Mouse (Mus musculus): ENCODE measurements around the gene Eif5b. TPM values are rescaled to one million over a fixed set of nuclear protein-coding genes. Genes with fewer than 3 reads are reported as not detected.
"Not testable (repeated sequence)": the region's sequence is repeated elsewhere in the genome, so short reads cannot be mapped to it uniquely, and the experiment has no call there.

The Eif5b gene
- polyA plus RNA-seq, 1 experiment from 2014 or later: 32.6 TPM

DNA sequence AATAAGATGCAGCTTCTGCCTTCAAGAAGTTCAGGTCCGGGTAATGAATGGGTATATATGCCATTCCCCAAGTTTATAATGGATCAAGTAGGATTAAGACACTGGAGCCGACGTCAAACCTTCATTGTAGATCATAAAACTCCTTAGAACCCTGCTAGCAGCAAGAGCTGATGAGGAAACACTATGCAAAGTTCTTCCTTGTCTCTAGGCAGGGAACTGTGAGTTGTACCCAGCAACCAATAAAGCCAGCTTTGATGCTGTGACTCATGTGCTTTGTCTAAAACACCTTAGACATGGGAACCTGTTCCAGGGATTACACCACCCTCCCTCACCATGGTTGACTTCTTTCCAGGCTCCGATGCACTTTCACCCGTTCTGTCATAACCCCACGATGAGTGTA lies 29.1 kb upstream of the Eif5b start:
- WGBS: 91% methylated on average over 6 of the region's 6 CpGs
- no peak overlapping the region for H3K4me2 ChIP-seq (ENCODE audit: low read depth, low read length, severe bottlenecking)
- DNase-seq (ENCODE audit: low spot score): no peak

DNA sequence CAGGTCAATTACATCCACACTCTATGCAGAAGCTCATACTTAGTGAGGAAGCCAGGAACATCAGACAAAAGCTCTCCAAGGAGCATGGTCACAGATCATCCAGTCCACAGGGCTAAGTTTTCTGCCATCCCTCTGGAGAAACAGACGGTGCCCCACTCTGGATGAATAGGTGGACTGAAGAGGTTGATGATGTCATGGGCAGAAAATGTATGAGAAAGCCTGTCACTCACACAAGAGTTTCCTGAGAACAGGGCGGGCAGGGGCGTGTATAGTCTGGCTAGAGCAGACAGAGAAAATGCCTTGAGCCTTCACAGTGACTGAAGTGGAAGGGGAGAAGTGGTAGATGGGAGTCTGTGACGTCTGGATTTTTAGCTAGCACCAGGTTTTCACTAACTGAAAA lies 26.3 kb upstream of the Eif5b start:
- H3K9ac ChIP-seq (ENCODE audit: low read length): no peak overlapping the region
- WGBS: 56% methylated on average over 4 of the region's 4 CpGs
- H3K27ac ChIP-seq (ENCODE audit: low read depth, low read length): no peak overlapping the region
- DNase-seq (ENCODE audit: low spot score): no peak
- H3K4me1 ChIP-seq (replicated peaks; ENCODE audit: control insufficient read depth, insufficient read depth, low read length): no peaks in the 10 kb centered on the region
- no peak overlapping the region for H3K4me2 ChIP-seq (ENCODE audit: low read depth, low read length, severe bottlenecking)
- no peaks in the 10 kb centered on the region for H3K9me3 ChIP-seq (ENCODE audit: control insufficient read depth, low read length)
- ATAC-seq (replicated peaks; ENCODE audit: low FRiP score): no peak
- H3K27me3 ChIP-seq (ENCODE audit: control insufficient read depth, insufficient read depth, low read length): no peaks in the 10 kb centered on the region
- no peaks in the 10 kb centered on the region for H3K36me3 ChIP-seq (ENCODE audit: control insufficient read depth, insufficient read depth, low read length)
- H3K4me3 ChIP-seq (ENCODE audit: low read depth, low read length): no peak overlapping the region

More for the DNA sequence above, 29.1 kb upstream of the Eif5b start:
- Histone ChIP-seq H3K27ac (ENCODE audit: low read depth, low read length) (no peak overlapping the region), H3K9ac (ENCODE audit: low read length) (no peak overlapping the region), H3K4me3 (ENCODE audit: low read depth, low read length) (no peak overlapping the region), H3K4me1 (replicated peaks; ENCODE audit: control insufficient read depth, insufficient read depth, low read length) (no peaks in the 10 kb centered on the region), H3K36me3 (ENCODE audit: control insufficient read depth, insufficient read depth, low read length) (no peaks in the 10 kb centered on the region), H3K27me3 (ENCODE audit: control insufficient read depth, insufficient read depth, low read length) (no peaks in the 10 kb centered on the region), H3K9me3 (ENCODE audit: control insufficient read depth, low read length) (no peaks in the 10 kb centered on the region)
- no peak for ATAC-seq (replicated peaks; ENCODE audit: low FRiP score)

DNA sequence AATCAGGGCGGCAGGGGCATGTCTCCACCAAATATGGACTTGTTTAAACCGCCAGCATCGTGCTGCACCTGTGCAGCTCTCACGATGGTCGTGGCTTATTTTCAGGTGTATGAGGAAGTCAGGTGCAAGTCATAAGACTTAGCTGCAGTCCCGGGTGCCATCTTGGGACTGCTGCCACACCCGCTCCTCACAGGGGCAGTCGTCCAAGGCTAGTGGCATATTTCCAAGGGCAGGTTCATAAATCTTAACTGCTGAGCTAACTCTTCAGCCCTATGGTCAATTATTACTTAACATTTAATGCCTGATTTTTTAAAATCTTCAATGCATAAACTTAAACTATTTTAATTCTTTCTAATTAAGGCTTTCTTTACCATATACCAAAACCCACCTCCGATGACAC lies 21.1 kb upstream of the Eif5b start:
- not testable (repeated sequence) for DNase-seq (ENCODE audit: low spot score); H3K27ac ChIP-seq (ENCODE audit: low read depth, low read length); H3K9ac ChIP-seq (ENCODE audit: low read length); H3K9me3 ChIP-seq (ENCODE audit: control insufficient read depth, low read length); H3K4me3 ChIP-seq (ENCODE audit: low read depth, low read length); H3K27me3 ChIP-seq (ENCODE audit: control insufficient read depth, insufficient read depth, low read length); H3K36me3 ChIP-seq (ENCODE audit: control insufficient read depth, insufficient read depth, low read length); H3K4me2 ChIP-seq (ENCODE audit: low read depth, low read length, severe bottlenecking); H3K4me1 ChIP-seq (replicated peaks; ENCODE audit: control insufficient read depth, insufficient read depth, low read length); ATAC-seq (replicated peaks; ENCODE audit: low FRiP score)
- 77% methylated on average over 9 of the region's 9 CpGs for whole genome bisulfite sequencing

DNA sequence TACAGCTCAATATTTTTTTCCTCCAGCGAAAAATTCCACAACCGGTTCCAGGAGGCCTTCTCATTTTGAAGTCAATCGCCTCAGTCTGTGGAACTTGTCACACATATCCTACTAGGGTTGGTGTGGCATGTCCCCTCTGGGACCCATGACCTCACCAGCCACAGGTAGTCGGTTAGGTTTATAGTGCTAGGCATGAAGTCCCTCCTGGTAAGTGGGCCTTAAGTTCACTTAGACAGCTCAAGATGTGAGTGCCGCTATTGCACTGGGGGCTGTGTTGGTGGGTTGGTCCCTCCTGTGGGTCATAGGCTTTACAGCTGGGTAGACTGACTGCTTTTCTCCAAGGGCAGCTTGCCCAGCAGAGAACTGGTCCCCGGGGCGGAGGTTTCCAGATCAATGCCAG lies 20.5 kb upstream of the Eif5b start:
- WGBS: 89% methylated on average over 7 of the region's 7 CpGs
- Histone ChIP-seq H3K9ac (ENCODE audit: low read length) (no peak overlapping the region), H3K4me3 (ENCODE audit: low read depth, low read length) (no peak overlapping the region), H3K27ac (ENCODE audit: low read depth, low read length) (no peak overlapping the region), H3K4me1 (replicated peaks; ENCODE audit: control insufficient read depth, insufficient read depth, low read length) (no peaks in the 10 kb centered on the region), H3K9me3 (ENCODE audit: control insufficient read depth, low read length) (no peaks in the 10 kb centered on the region), H3K27me3 (ENCODE audit: control insufficient read depth, insufficient read depth, low read length) (no peaks in the 10 kb centered on the region), H3K36me3 (ENCODE audit: control insufficient read depth, insufficient read depth, low read length) (no peaks in the 10 kb centered on the region), H3K4me2 (ENCODE audit: low read depth, low read length, severe bottlenecking) (no peak overlapping the region)
- ATAC-seq (replicated peaks; ENCODE audit: low FRiP score) (no peak), DNase-seq (ENCODE audit: low spot score) (no peak)

DNA sequence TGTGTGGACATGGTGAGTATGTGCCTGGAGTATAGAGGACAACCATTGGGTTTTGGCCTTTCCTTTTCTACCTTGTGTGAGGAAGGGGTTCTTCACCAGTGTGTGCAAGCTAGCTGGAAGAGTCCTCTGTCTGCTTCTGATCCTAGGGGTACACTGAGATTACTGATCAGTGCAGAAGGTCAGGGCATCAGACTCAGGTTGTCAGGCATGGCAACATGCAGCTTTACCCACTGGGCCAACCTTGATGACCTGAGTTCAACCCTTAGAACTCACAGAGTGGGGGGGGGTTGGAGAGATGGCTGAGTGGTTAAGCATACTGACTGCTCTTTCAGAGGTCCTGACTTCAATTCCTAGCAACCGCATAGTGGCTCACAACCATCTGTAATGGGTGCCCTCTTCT lies 13.5 kb upstream of the Eif5b start:
- Histone ChIP-seq H3K9me3 (ENCODE audit: control insufficient read depth, low read length) (no peaks in the 10 kb centered on the region), H3K27me3 (ENCODE audit: control insufficient read depth, insufficient read depth, low read length) (no peaks in the 10 kb centered on the region), H3K4me3 (ENCODE audit: low read depth, low read length) (no peak overlapping the region), H3K36me3 (ENCODE audit: control insufficient read depth, insufficient read depth, low read length) (peaks cover 6% of the 10 kb centered on the region), H3K4me1 (replicated peaks; ENCODE audit: control insufficient read depth, insufficient read depth, low read length) (no peaks in the 10 kb centered on the region), H3K27ac (ENCODE audit: low read depth, low read length) (no peak overlapping the region), H3K4me2 (ENCODE audit: low read depth, low read length, severe bottlenecking) (no peak overlapping the region), H3K9ac (ENCODE audit: low read length) (no peak overlapping the region)
- WGBS: 92% methylated on average over 1 of the region's 1 CpGs
- DNase-seq (ENCODE audit: low spot score) (no peak), ATAC-seq (replicated peaks; ENCODE audit: low FRiP score) (no peak)

DNA sequence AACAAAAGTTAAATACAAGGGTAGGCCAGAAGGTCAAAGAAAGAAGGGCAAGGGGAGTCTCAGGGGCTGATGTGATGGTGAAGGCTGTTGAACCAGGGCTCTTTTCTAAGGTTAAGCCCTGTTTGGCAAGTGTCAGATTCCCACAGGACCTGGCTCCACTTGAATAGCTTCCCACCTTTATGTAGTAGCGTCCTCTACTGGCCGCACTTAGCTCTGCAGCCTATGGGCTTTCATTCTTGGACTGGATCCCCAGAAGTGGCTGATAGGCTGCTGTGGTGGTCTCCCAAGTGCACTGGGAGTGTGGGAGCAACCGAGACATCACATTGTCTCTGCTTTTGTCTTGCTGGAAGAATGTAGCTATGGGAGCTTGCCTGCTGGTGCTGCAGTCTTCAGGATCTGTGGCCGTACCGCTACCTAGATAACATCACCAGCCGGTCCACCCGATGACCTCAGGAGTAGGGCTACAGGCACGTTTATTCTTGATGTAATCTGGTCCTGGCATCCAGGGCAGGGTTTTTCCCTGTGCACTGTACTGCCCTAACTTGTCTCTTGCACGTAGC lies 12.0 kb upstream of the Eif5b start:
- no peaks in the 10 kb centered on the region for H3K9me3 ChIP-seq (ENCODE audit: control insufficient read depth, low read length)
- H3K4me3 ChIP-seq (ENCODE audit: low read depth, low read length): no peak overlapping the region
- no peaks in the 10 kb centered on the region for H3K27me3 ChIP-seq (ENCODE audit: control insufficient read depth, insufficient read depth, low read length)
- H3K4me1 ChIP-seq (replicated peaks; ENCODE audit: control insufficient read depth, insufficient read depth, low read length): no peaks in the 10 kb centered on the region
- 83% methylated on average over 9 of the region's 9 CpGs for WGBS
- H3K9ac ChIP-seq (ENCODE audit: low read length): no peak overlapping the region
- no peak overlapping the region for H3K4me2 ChIP-seq (ENCODE audit: low read depth, low read length, severe bottlenecking)
- DNase-seq (ENCODE audit: low spot score) (no peak), ATAC-seq (replicated peaks; ENCODE audit: low FRiP score) (no peak)
- H3K27ac ChIP-seq (ENCODE audit: low read depth, low read length): no peak overlapping the region
- H3K36me3 ChIP-seq (ENCODE audit: control insufficient read depth, insufficient read depth, low read length): peaks cover 8% of the 10 kb centered on the region

DNA sequence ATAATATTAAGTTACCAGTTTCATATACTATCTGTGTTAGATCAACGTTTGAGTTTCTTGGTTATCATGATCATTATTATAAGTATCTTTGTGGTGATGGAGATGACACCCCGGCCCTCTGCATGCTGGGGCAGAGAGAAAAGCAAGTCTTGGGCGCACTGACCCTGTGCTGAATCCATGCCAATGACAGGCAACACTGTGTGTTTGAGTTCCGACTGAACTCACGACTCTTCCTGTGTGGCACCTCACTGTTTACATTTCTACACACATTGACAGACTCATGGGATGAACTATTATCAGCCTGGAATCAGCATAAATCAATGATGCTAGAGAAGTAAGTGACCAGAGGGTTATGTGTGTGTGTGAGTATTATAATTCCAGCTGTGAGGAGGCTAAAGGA lies 10.0 kb upstream of the Eif5b start:
- WGBS: 94% methylated on average over 5 of the region's 5 CpGs
- no peaks in the 10 kb centered on the region for H3K4me1 ChIP-seq (replicated peaks; ENCODE audit: control insufficient read depth, insufficient read depth, low read length)

DNA sequence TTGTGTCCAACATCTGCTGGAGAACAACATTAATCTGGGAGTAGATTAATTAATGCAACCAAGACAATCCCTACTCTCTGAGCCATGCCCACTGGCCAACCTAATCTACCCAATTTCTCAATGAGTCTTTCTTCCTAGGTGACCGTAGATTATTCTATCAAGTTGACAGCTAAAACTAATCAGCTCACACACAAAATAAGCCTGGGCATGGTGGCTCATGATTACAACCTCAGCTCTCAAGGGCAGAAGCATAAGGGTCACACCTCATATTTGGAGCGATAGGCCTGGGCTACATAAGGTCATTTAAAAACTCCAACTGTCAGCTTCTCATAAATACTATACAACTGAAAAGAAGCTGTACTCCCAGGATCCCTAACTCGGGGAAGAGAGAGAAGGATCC lies 1.6 kb upstream of the Eif5b start:
- no peak overlapping the region for H3K27ac ChIP-seq (ENCODE audit: low read depth, low read length)
- peaks cover 10% of the 10 kb centered on the region for H3K36me3 ChIP-seq (ENCODE audit: control insufficient read depth, insufficient read depth, low read length)
- H3K9ac ChIP-seq (ENCODE audit: low read length): peak overlapping the region; percentile 80
- H3K4me1 ChIP-seq (replicated peaks; ENCODE audit: control insufficient read depth, insufficient read depth, low read length): peaks cover 2% of the 10 kb centered on the region; the same call in 1 of the 2 replicates
- H3K9me3 ChIP-seq (ENCODE audit: control insufficient read depth, low read length): no peaks in the 10 kb centered on the region
- no peak for ATAC-seq (replicated peaks; ENCODE audit: low FRiP score)
- no peaks in the 10 kb centered on the region for H3K27me3 ChIP-seq (ENCODE audit: control insufficient read depth, insufficient read depth, low read length)
- peak overlapping the region; percentile 91 for H3K4me3 ChIP-seq (ENCODE audit: low read depth, low read length)
- 38% methylated on average over 3 of the region's 3 CpGs for WGBS
- H3K4me2 ChIP-seq (ENCODE audit: low read depth, low read length, severe bottlenecking): peak overlapping the region; percentile 86
- DNase-seq (ENCODE audit: low spot score): no peak

More for the DNA sequence above, 10.0 kb upstream of the Eif5b start:
- ATAC-seq (replicated peaks; ENCODE audit: low FRiP score) (no peak), DNase-seq (ENCODE audit: low spot score) (no peak)
- H3K36me3 ChIP-seq (ENCODE audit: control insufficient read depth, insufficient read depth, low read length): peaks cover 8% of the 10 kb centered on the region
- H3K27me3 ChIP-seq (ENCODE audit: control insufficient read depth, insufficient read depth, low read length): no peaks in the 10 kb centered on the region
- H3K9ac ChIP-seq (ENCODE audit: low read length): no peak overlapping the region
- H3K9me3 ChIP-seq (ENCODE audit: control insufficient read depth, low read length): no peaks in the 10 kb centered on the region
- no peak overlapping the region for H3K4me3 ChIP-seq (ENCODE audit: low read depth, low read length)
- no peak overlapping the region for H3K4me2 ChIP-seq (ENCODE audit: low read depth, low read length, severe bottlenecking)
- H3K27ac ChIP-seq (ENCODE audit: low read depth, low read length): no peak overlapping the region

DNA sequence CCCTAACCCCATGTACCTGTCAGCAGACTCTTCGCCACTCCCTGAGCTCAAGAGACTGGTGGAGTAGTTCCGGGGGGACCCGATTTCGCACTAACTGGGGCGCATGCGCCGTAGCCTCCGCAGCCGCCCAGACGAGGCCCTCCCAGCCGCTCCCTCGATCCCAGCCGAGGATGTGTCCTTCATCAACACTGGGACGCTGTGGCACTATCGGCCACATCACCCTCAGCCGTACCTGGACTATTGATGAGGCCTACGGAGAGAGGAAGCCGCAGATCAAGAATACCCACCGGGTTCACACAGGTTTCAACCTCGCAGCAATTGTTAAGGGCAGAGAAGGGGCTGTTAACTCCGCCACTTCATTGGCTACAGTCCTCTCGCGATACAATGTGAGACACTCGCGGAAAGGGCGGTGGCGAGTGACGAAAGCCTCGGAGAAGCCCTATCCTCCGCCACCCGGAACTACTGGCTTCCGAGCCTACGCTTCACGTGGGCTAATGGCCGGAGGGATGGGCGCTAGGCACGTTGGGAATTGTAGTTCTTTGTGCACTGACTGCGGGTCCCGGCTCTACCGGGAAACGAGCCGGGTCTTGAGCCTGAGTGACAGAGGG lies 829 bp upstream of the Eif5b start:
- H3K4me1 ChIP-seq (replicated peaks; ENCODE audit: control insufficient read depth, insufficient read depth, low read length): peaks cover 2% of the 10 kb centered on the region; the same call in 1 of the 2 replicates
- peak overlapping the region; percentile 80 for H3K9ac ChIP-seq (ENCODE audit: low read length)
- peak overlapping the region; percentile 86 for H3K4me2 ChIP-seq (ENCODE audit: low read depth, low read length, severe bottlenecking)
- DNase-seq (ENCODE audit: low spot score) (peak; percentile 97), ATAC-seq (replicated peaks; ENCODE audit: low FRiP score) (peak; percentile 95)
- H3K27ac ChIP-seq (ENCODE audit: low read depth, low read length): peak overlapping the region; percentile 93
- under 1% methylated on average over 42 of the region's 42 CpGs for WGBS
- H3K36me3 ChIP-seq (ENCODE audit: control insufficient read depth, insufficient read depth, low read length): peaks cover 10% of the 10 kb centered on the region
- H3K27me3 ChIP-seq (ENCODE audit: control insufficient read depth, insufficient read depth, low read length): no peaks in the 10 kb centered on the region
- H3K9me3 ChIP-seq (ENCODE audit: control insufficient read depth, low read length): no peaks in the 10 kb centered on the region
- H3K4me3 ChIP-seq (ENCODE audit: low read depth, low read length): peak overlapping the region; percentile 91

Measured in forebrain, embryonic 11.5 days (tissue).